Comparison of ENCODE assay signal across 12 mouse cellular contexts in genomic region chr6:48857613-48858302, GRCm38 (mm10). TPM values are rescaled to one million over a fixed set of nuclear protein-coding genes. Genes with fewer than 3 reads are reported as not detected.
DNase-seq lines count a peak whose midpoint lies in the region; ATAC-seq and TF ChIP-seq lines count a peak whose summit lies in the region.
"Had no signal": no experiment of that assay in that cellular context is flagged by ENCODE, and none has a peak within 500 bp of the region (broad histone marks: within the 10 kb centered on the region; RNA-seq: fewer than 3 reads in every experiment).

No protein-coding gene starts in this region.

- no peak overlapping the region for H3K4me2 ChIP-seq in heart, postnatal 0 days (ENCODE audit: low read depth, low read length)
- H3K4me2 ChIP-seq in heart, embryonic 12.5 days = no peak overlapping the region
- H3K4me2 ChIP-seq in stomach, postnatal 0 days (replicated peaks; ENCODE audit: low read depth) = no peak overlapping the region
- H3K4me2 ChIP-seq: liver, embryonic 15.5 days had no signal

- no peak overlapping the region for H3K27ac ChIP-seq in heart, postnatal 0 days (ENCODE audit: low read depth)
- no peak overlapping the region for H3K27ac ChIP-seq in heart, embryonic 12.5 days (ENCODE audit: poor library complexity, severe bottlenecking)
- peak overlapping the region; percentile 24; the same call in 1 of the 2 replicates for H3K27ac ChIP-seq in stomach, postnatal 0 days (replicated peaks)
- H3K27ac ChIP-seq: heart, embryonic 10.5 days; liver, embryonic 15.5 days had no signal

- H3K27me3 ChIP-seq in heart, postnatal 0 days (ENCODE audit: control insufficient read depth, insufficient read depth, low read length) = no peaks in the 10 kb centered on the region
- H3K27me3 ChIP-seq in heart, embryonic 12.5 days (replicated peaks) = no peaks in the 10 kb centered on the region
- H3K27me3 ChIP-seq in stomach, postnatal 0 days (ENCODE audit: control insufficient read depth, insufficient read depth, low read length) = no peaks in the 10 kb centered on the region
- H3K27me3 ChIP-seq: liver, embryonic 15.5 days had no signal

- H3K9ac ChIP-seq in heart, postnatal 0 days (replicated peaks; ENCODE audit: low read depth, low read length) = no peak overlapping the region
- H3K9ac ChIP-seq in heart, embryonic 12.5 days = no peak overlapping the region
- no peak overlapping the region for H3K9ac ChIP-seq in stomach, postnatal 0 days (ENCODE audit: low read length)
- H3K9ac ChIP-seq: liver, embryonic 15.5 days had no signal

- TF ChIP-seq CTCF in heart, postnatal 0 days (IDR thresholded peaks at IDR 0.05; ENCODE audit: low read depth) = peak; percentile 52
- TF ChIP-seq CTCF in stomach, postnatal 0 days (IDR thresholded peaks at IDR 0.05; ENCODE audit: low read depth) = peak; percentile 70

- WGBS in heart, postnatal 0 days = 48% methylated on average over 8 of the region's 8 CpGs
- WGBS in heart, embryonic 12.5 days = 51% methylated on average over 8 of the region's 8 CpGs
- 36% methylated on average over 8 of the region's 8 CpGs for WGBS in stomach, postnatal 0 days

- H3K36me3 ChIP-seq in heart, postnatal 0 days (replicated peaks; ENCODE audit: control insufficient read depth, insufficient read depth, low read length) = no peaks in the 10 kb centered on the region
- H3K36me3 ChIP-seq in heart, embryonic 12.5 days = no peaks in the 10 kb centered on the region
- H3K36me3 ChIP-seq in stomach, postnatal 0 days (ENCODE audit: control insufficient read depth, insufficient read depth, low read length) = no peaks in the 10 kb centered on the region
- H3K36me3 ChIP-seq: heart, embryonic 10.5 days; liver, embryonic 15.5 days had no signal

- DNase-seq in heart, postnatal 0 days (ENCODE audit: low spot score) = peak; percentile 30
- DNase-seq in urinary bladder, postnatal 14 days (ENCODE audit: low spot score) = peak; percentile 48
- DNase-seq in urinary bladder, postnatal 4 days (ENCODE audit: low spot score in 2 of 2) = no peak
- DNase-seq in kidney, postnatal 14 days = peak; percentile 57
- DNase-seq in stomach, postnatal 0 days (ENCODE audit: low spot score) = no peak
- no peak for DNase-seq in gastrocnemius, adult 18-20 months (ENCODE audit: low spot score)

- no peak for ATAC-seq in heart, postnatal 0 days (ENCODE audit: insufficient read depth, low read depth)
- ATAC-seq in heart, embryonic 12.5 days (ENCODE audit: insufficient number of reproducible peaks, low FRiP score) = no peak
- peak; percentile 47; the same call in 1 of the 2 replicates for ATAC-seq in stomach, postnatal 0 days (ENCODE audit: low FRiP score, low TSS enrichment)
- no peak for ATAC-seq in monocyte, adult 5-6 weeks (replicated peaks; ENCODE audit: insufficient number of reproducible peaks, low FRiP score, low TSS enrichment, poor library complexity, severe bottlenecking)

- TF ChIP-seq EP300 in heart, postnatal 0 days (IDR thresholded peaks at IDR 0.05; ENCODE audit: low read depth) = no peak
- no peak for TF ChIP-seq EP300 in stomach, postnatal 0 days (optimal IDR thresholded peaks at IDR 0.05)

- H3K4me1 ChIP-seq in heart, postnatal 0 days (ENCODE audit: control insufficient read depth, insufficient read depth) = 0 out of 2 replicates have a peak, but pooled peaks cover 6% of the 10 kb centered on the region
- H3K4me1 ChIP-seq in heart, embryonic 12.5 days (replicated peaks) = peaks cover 7% of the 10 kb centered on the region; the same call in 1 of the 2 replicates
- H3K4me1 ChIP-seq in stomach, postnatal 0 days (replicated peaks; ENCODE audit: control insufficient read depth, insufficient read depth) = no peaks in the 10 kb centered on the region
- H3K4me1 ChIP-seq: liver, embryonic 15.5 days had no signal

- no peak overlapping the region for H3K4me3 ChIP-seq in heart, postnatal 0 days (ENCODE audit: low read depth, low read length)
- no peak overlapping the region for H3K4me3 ChIP-seq in heart, embryonic 12.5 days
- H3K4me3 ChIP-seq in stomach, postnatal 0 days (ENCODE audit: low read depth, low read length) = no peak overlapping the region
- H3K4me3 ChIP-seq: heart, embryonic 10.5 days; liver, embryonic 15.5 days had no signal

- H3K9me3 ChIP-seq in heart, postnatal 0 days (replicated peaks; ENCODE audit: control insufficient read depth, low read length) = no peaks in the 10 kb centered on the region
- H3K9me3 ChIP-seq in heart, embryonic 12.5 days (replicated peaks) = no peaks in the 10 kb centered on the region; the same call in 1 of the 2 replicates
- no peaks in the 10 kb centered on the region for H3K9me3 ChIP-seq in stomach, postnatal 0 days (ENCODE audit: control insufficient read depth, low read length)
- H3K9me3 ChIP-seq: heart, embryonic 10.5 days; liver, embryonic 15.5 days had no signal

RNA-seq across cellular contexts. Expression of gene Aoc1, which starts 14.9 kb away (rescaled TPM):
- total RNA-seq in heart, postnatal 0 days (2014; rRNA removed; ENCODE audit: low replicate concordance) = 0.99 TPM in 1 of 2 replicates, not detected in the other
- polyA plus RNA-seq in heart, postnatal 0 days (2015; fragmentation: Nextera tagmentation; extraction: Ambion mirVana) = 0.26 TPM in 1 of 2 replicates, not detected in the other
- polyA plus RNA-seq in heart, embryonic 12.5 days (2016; fragmentation: Nextera tagmentation; extraction: Ambion mirVana) = not detected in 2 replicates
- polyA plus RNA-seq in stomach, postnatal 0 days (2015; fragmentation: Nextera tagmentation; extraction: Ambion mirVana) = not detected in 2 replicates
- not detected for total RNA-seq in gastrocnemius, adult 18-20 months (2021)
- total RNA-seq in monocyte, adult 5-6 weeks (2017) = not detected in 3 replicates
- total RNA-seq: layer of hippocampus, adult 8-10 months had no signal
- polyA plus RNA-seq: heart, embryonic 10.5 days; liver, embryonic 15.5 days; neural tube, embryonic 14.5 days had no signal

RNA-seq across cellular contexts. Expression of gene Tmem176b, which starts 16.5 kb away (rescaled TPM):
- total RNA-seq in heart, postnatal 0 days (2014; rRNA removed; ENCODE audit: low replicate concordance) = 93.9 and 147 TPM in 2 replicates
- polyA plus RNA-seq in heart, postnatal 0 days (2015; fragmentation: Nextera tagmentation; extraction: Ambion mirVana) = 168 and 184 TPM in 2 replicates
- polyA plus RNA-seq in heart, embryonic 12.5 days (2016; fragmentation: Nextera tagmentation; extraction: Ambion mirVana) = 226 and 236 TPM in 2 replicates
- polyA plus RNA-seq in stomach, postnatal 0 days (2015; fragmentation: Nextera tagmentation; extraction: Ambion mirVana) = 245 and 254 TPM in 2 replicates
- 1 to 10 TPM; 7.6 to 8.9 TPM for total RNA-seq in gastrocnemius, adult 18-20 months (2021)
- 19.1 to 28.4 TPM (median 27.7 TPM) in 3 replicates for total RNA-seq in monocyte, adult 5-6 weeks (2017)

RNA-seq across cellular contexts. Expression of gene Tmem176a, which starts 17.0 kb away (rescaled TPM):
- total RNA-seq in heart, postnatal 0 days (2014; rRNA removed; ENCODE audit: low replicate concordance) = 54.2 and 61.1 TPM in 2 replicates
- 53.4 and 58.2 TPM in 2 replicates for polyA plus RNA-seq in heart, postnatal 0 days (2015; fragmentation: Nextera tagmentation; extraction: Ambion mirVana)
- polyA plus RNA-seq in heart, embryonic 12.5 days (2016; fragmentation: Nextera tagmentation; extraction: Ambion mirVana) = 80.3 and 81.7 TPM in 2 replicates
- polyA plus RNA-seq in stomach, postnatal 0 days (2015; fragmentation: Nextera tagmentation; extraction: Ambion mirVana) = 131 and 134 TPM in 2 replicates
- 1 to 10 TPM; 3.3 to 3.9 TPM for total RNA-seq in gastrocnemius, adult 18-20 months (2021)
- 2.7 to 9.7 TPM (median 4.4 TPM) in 3 replicates for total RNA-seq in monocyte, adult 5-6 weeks (2017)

Comparison
In these comparisons a context has a peak if more than half of its experiments do, and no peak if none do; other contexts are left out.
1. DNase-seq: peak in heart, postnatal 0 days (single experiment), urinary bladder, postnatal 14 days (single experiment) and kidney, postnatal 14 days (single experiment); none in urinary bladder, postnatal 4 days (0 of 2), stomach, postnatal 0 days (single experiment) and gastrocnemius, adult 18-20 months (single experiment).